8 mouse cellular contexts compared by ENCODE assay signal in genomic region chr7:27837896-27838295, GRCm38 (mm10). TPM values are rescaled to one million over a fixed set of nuclear protein-coding genes. Genes with fewer than 3 reads are reported as not detected.
DNase-seq lines count a peak whose midpoint lies in the region; ATAC-seq and TF ChIP-seq lines count a peak whose summit lies in the region.

No protein-coding gene starts in this region.

- no peak for TF ChIP-seq CTCF in lung, embryonic 14.5 days (IDR thresholded peaks at IDR 0.05; ENCODE audit: low read depth)

- DNase-seq in lung, embryonic 14.5 days, result peak; percentile 41
- DNase-seq in lung, postnatal 14 days, result no peak
- no peak for DNase-seq in hindbrain, embryonic 14.5 days (ENCODE audit: low spot score)
- DNase-seq in layer of hippocampus, adult 9-10 months (ENCODE audit: low spot score), result no peak
- DNase-seq in kidney, adult 8-10 months, result no peak

- H3K27me3 ChIP-seq in lung, embryonic 14.5 days (ENCODE audit: insufficient read depth, low read length), result no peaks in the 10 kb centered on the region
- H3K27me3 ChIP-seq in hindbrain, embryonic 14.5 days (ENCODE audit: control insufficient read depth, insufficient read depth, low read length), result no peaks in the 10 kb centered on the region
- H3K27me3 ChIP-seq in midbrain, embryonic 13.5 days, result no peaks in the 10 kb centered on the region

- 23% methylated on average over 6 of the region's 6 CpGs for WGBS in lung, embryonic 14.5 days
- WGBS in hindbrain, embryonic 14.5 days, result 23% methylated on average over 6 of the region's 6 CpGs
- 24% methylated on average over 6 of the region's 6 CpGs for WGBS in midbrain, embryonic 13.5 days

- peak overlapping the region; percentile 51; the same call in 1 of the 2 replicates for H3K27ac ChIP-seq in lung, embryonic 14.5 days (ENCODE audit: low read depth)
- peak overlapping the region; percentile 89 for H3K27ac ChIP-seq in hindbrain, embryonic 14.5 days
- peak overlapping the region; percentile 88 for H3K27ac ChIP-seq in midbrain, embryonic 13.5 days

- peak overlapping the region; percentile 44 for H3K4me3 ChIP-seq in lung, embryonic 14.5 days (ENCODE audit: low read depth, low read length)
- H3K4me3 ChIP-seq in hindbrain, embryonic 14.5 days (replicated peaks; ENCODE audit: low read length), result peak overlapping the region; percentile 49
- peak overlapping the region; percentile 53 for H3K4me3 ChIP-seq in midbrain, embryonic 13.5 days (replicated peaks)

- H3K4me1 ChIP-seq in lung, embryonic 14.5 days (ENCODE audit: insufficient read depth), result no peaks in the 10 kb centered on the region
- H3K4me1 ChIP-seq in hindbrain, embryonic 14.5 days (replicated peaks; ENCODE audit: control insufficient read depth, insufficient read depth, low read length), result peaks cover 6% of the 10 kb centered on the region
- H3K4me1 ChIP-seq in midbrain, embryonic 13.5 days (replicated peaks), result peaks cover 21% of the 10 kb centered on the region

- no peaks in the 10 kb centered on the region for H3K36me3 ChIP-seq in lung, embryonic 14.5 days (ENCODE audit: insufficient read depth)
- no peaks in the 10 kb centered on the region for H3K36me3 ChIP-seq in hindbrain, embryonic 14.5 days (replicated peaks; ENCODE audit: control insufficient read depth, insufficient read depth)
- H3K36me3 ChIP-seq in midbrain, embryonic 13.5 days, result no peaks in the 10 kb centered on the region

- peak overlapping the region; percentile 53 for H3K9ac ChIP-seq in lung, embryonic 14.5 days
- H3K9ac ChIP-seq in hindbrain, embryonic 14.5 days, result peak overlapping the region; percentile 80
- peak overlapping the region; percentile 69 for H3K9ac ChIP-seq in midbrain, embryonic 13.5 days (replicated peaks)

- H3K9me3 ChIP-seq in lung, embryonic 14.5 days (ENCODE audit: low read depth, low read length), result no peaks in the 10 kb centered on the region
- H3K9me3 ChIP-seq in hindbrain, embryonic 14.5 days (ENCODE audit: control insufficient read depth, low read length), result no peaks in the 10 kb centered on the region
- no peaks in the 10 kb centered on the region for H3K9me3 ChIP-seq in midbrain, embryonic 13.5 days

- ATAC-seq in lung, embryonic 14.5 days (ENCODE audit: insufficient read depth), result no peak
- ATAC-seq in common myeloid progenitor, adult 5-6 weeks (replicated peaks; ENCODE audit: low read depth, poor library complexity, severe bottlenecking), result peak; percentile 30; the same call in 1 of the 2 replicates
- ATAC-seq in hindbrain, embryonic 14.5 days (ENCODE audit: low FRiP score), result no peak; the same call in 1 of the 2 replicates
- ATAC-seq in midbrain, embryonic 13.5 days, result peak; percentile 68
- ATAC-seq in erythroid progenitor cell, adult 5-6 weeks (replicated peaks; ENCODE audit: low FRiP score, poor library complexity, severe bottlenecking), result no peak

- peak overlapping the region; percentile 69 for H3K4me2 ChIP-seq in lung, embryonic 14.5 days
- H3K4me2 ChIP-seq in hindbrain, embryonic 14.5 days (replicated peaks), result peak overlapping the region; percentile 73
- H3K4me2 ChIP-seq in midbrain, embryonic 13.5 days (replicated peaks), result peak overlapping the region; percentile 68

RNA-seq across cellular contexts. Expression of gene Zfp59, which starts 0.5 kb away (rescaled TPM):
- 9.9 and 10.2 TPM in 2 replicates for polyA plus RNA-seq in lung, embryonic 14.5 days (2014; fragmentation: Nextera tagmentation; extraction: Ambion mirVana)
- total RNA-seq in common myeloid progenitor, adult 5-6 weeks (2017), result 5.0 and 8.3 TPM in 2 replicates
- polyA plus RNA-seq in hindbrain, embryonic 14.5 days (2014; fragmentation: Nextera tagmentation; extraction: Ambion mirVana), result 11.4 and 14.9 TPM in 2 replicates
- polyA plus RNA-seq in midbrain, embryonic 13.5 days (2015; fragmentation: Nextera tagmentation; extraction: Ambion mirVana), result 12.0 and 12.1 TPM in 2 replicates
- 1.4 TPM in 1 of 2 replicates, not detected in the other for total RNA-seq in erythroid progenitor cell, adult 5-6 weeks (2015; ENCODE audit: low replicate concordance)
- total RNA-seq in erythroid progenitor cell, adult 5-6 weeks (2017; ENCODE audit: low replicate concordance), result 0.61 and 1.2 TPM in 2 replicates

RNA-seq across cellular contexts. Expression of gene Zfp607a, which starts 19.4 kb away (rescaled TPM):
- polyA plus RNA-seq in lung, embryonic 14.5 days (2014; fragmentation: Nextera tagmentation; extraction: Ambion mirVana), result 3.8 and 3.9 TPM in 2 replicates
- total RNA-seq in common myeloid progenitor, adult 5-6 weeks (2017), result 11.0 and 15.0 TPM in 2 replicates
- polyA plus RNA-seq in hindbrain, embryonic 14.5 days (2014; fragmentation: Nextera tagmentation; extraction: Ambion mirVana), result 0.72 and 1.6 TPM in 2 replicates
- 1.4 and 2.0 TPM in 2 replicates for polyA plus RNA-seq in midbrain, embryonic 13.5 days (2015; fragmentation: Nextera tagmentation; extraction: Ambion mirVana)
- total RNA-seq in erythroid progenitor cell, adult 5-6 weeks (2015; ENCODE audit: low replicate concordance), result 0.72 and 2.5 TPM in 2 replicates
- 0.51 and 2.2 TPM in 2 replicates for total RNA-seq in erythroid progenitor cell, adult 5-6 weeks (2017; ENCODE audit: low replicate concordance)

RNA-seq across cellular contexts. Expression of gene Zfp626, which starts 30.9 kb away (rescaled TPM):
- 1.9 and 2.1 TPM in 2 replicates for polyA plus RNA-seq in lung, embryonic 14.5 days (2014; fragmentation: Nextera tagmentation; extraction: Ambion mirVana)
- 6.7 and 9.8 TPM in 2 replicates for total RNA-seq in common myeloid progenitor, adult 5-6 weeks (2017)
- polyA plus RNA-seq in hindbrain, embryonic 14.5 days (2014; fragmentation: Nextera tagmentation; extraction: Ambion mirVana), result 1.6 and 1.8 TPM in 2 replicates
- 2.6 and 2.8 TPM in 2 replicates for polyA plus RNA-seq in midbrain, embryonic 13.5 days (2015; fragmentation: Nextera tagmentation; extraction: Ambion mirVana)
- total RNA-seq in erythroid progenitor cell, adult 5-6 weeks (2015; ENCODE audit: low replicate concordance), result 4.0 and 4.2 TPM in 2 replicates
- total RNA-seq in erythroid progenitor cell, adult 5-6 weeks (2017; ENCODE audit: low replicate concordance), result 2.1 and 3.0 TPM in 2 replicates

Comparison
In these comparisons a context has a peak if more than half of its experiments do, and no peak if none do; other contexts are left out.
1. ATAC-seq: peak in common myeloid progenitor, adult 5-6 weeks (single experiment) and midbrain, embryonic 13.5 days (single experiment); none in lung, embryonic 14.5 days (single experiment), hindbrain, embryonic 14.5 days (single experiment) and erythroid progenitor cell, adult 5-6 weeks (single experiment).
2. Peak in every context shown above with its lines, with median percentiles within 50 percentile points of each other: H3K27ac ChIP-seq, H3K4me2 ChIP-seq, H3K4me3 ChIP-seq and H3K9ac ChIP-seq.